Mouse (Mus musculus) lung, postnatal 0 days (tissue): Measurements from ENCODE around the gene Mphosph10.

ENCODE experiments used
- CTCF ChIP-seq: IDR thresholded peaks from 2 replicates; pipeline ENCODE4 v1.5.1; 2016; ENCODE audit warnings: antibody characterized with exemption, mild to moderate bottlenecking
- EP300 ChIP-seq: IDR thresholded peaks from 2 replicates; pipeline ENCODE4 v1.6.1; 2016; ENCODE audit warnings: antibody characterized with exemption, mild to moderate bottlenecking, control low read depth

DNA sequence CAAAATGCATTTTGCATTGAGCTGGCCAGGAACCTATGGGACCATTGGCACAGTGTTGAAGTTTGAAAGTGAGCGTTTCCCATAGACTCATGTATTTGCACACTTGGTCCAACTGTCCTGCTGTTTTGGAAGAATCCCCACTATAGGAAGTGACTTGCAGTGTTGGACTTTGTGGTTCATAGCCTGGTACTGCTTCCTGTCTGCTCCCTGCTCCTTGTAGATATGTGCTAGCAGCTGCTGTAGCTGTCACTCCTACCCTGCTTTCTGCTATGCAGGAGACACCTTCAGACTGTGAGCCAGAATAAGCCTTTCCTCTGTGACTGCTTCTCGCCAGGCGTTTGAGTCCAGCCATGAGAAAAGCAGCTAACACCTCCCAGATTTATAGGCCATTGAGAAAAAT, 60.8 kb downstream of the Mphosph10 start:
- TF ChIP-seq EP300 (no peak), CTCF (no peak)
